Mouse (Mus musculus) c-Kit-positive CD71-positive TER-119-negative erythroid progenitor cells, embryonic 14.5 days (primary cell): Measurements from ENCODE around the gene Tada2a.

Source experiments
- DNase-seq: peaks from one replicate; pipeline ENCODE4 v3.0.0-alpha.2; 2013; ENCODE audit warnings: low read depth

The Tada2a gene

GRCm38 (mm10) chr11:84113623-84114022 is 15.8 kb downstream of the Tada2a start:
- DNase-seq = no peak

DNA sequence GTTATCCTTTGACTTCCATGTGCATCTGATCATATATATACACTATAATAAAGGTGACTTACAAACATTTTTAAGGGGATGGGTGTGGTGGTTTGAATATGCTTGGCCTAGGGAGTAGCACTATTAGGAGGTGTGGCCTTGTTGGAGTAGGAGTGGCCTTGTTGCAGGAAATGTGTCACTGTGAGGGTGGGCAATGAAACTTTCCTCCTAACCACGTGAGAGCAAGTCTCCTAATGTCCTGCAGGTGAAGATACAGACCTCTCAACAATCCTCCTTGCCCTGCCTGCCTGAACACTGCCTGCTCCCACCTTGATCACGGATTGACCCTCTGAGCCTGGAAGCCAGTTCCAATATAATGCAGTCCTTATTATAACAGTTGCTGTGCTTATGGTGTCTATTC is 22.3 kb downstream of the Tada2a start:
- DNase-seq = no peak

- no peak for DNase-seq
Measured at GRCm38 (mm10) chr11:84104036-84104435, 25.4 kb downstream of the Tada2a start.

DNA sequence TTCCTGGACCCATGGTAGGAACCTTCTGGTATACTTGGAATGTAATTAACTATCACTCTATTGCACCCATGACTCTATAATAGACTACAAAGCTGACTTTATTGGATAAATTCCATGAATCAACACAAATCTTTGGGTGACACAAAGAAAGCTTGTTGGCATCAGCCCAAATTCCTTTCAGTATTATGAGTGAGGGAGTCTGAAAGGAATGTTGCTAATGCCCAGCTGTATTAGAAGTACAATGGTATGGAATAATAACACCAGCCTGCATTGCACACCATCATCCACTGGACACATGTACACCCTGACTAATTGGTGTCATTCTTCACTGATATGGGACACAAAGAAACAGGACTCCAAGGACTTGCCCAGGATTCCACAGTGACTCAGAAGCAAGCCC is 28.2 kb downstream of the Tada2a start:
- no peak for DNase-seq

DNA sequence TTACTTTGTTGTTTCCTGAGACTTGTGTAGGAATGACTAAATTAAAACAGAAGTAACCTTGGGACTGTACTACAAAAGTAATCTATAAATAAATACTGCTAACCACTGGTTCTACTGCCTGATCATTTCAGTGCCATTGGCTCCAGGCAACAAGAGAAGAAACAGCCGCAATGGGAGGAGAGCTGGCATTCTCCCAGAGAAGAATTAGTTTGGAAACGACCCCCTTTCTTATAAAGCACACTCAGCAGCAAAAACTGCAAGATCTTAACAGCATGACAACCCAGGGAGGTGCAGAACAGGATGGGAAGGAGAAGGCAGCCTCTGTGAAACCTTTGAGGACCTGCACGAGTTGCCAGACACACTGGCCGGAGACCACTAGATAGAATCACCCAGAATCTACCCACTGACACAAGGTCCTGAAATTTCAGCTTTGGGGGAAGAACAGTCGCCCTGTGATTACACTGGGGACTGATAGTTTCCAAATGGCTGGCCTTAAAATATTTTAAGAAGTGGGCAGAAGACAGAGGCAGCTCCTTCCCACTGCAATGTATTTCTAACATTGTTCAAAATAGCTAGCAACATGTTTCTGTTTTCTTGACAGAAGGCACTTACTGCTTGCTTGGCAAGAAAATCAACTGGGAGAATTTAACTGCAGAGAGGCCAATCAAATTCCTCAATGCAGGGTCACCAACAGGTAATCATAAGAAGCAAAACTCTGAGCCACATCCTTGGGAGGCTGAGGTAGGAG is 32.0 kb downstream of the Tada2a start:
- DNase-seq = no peak

DNA sequence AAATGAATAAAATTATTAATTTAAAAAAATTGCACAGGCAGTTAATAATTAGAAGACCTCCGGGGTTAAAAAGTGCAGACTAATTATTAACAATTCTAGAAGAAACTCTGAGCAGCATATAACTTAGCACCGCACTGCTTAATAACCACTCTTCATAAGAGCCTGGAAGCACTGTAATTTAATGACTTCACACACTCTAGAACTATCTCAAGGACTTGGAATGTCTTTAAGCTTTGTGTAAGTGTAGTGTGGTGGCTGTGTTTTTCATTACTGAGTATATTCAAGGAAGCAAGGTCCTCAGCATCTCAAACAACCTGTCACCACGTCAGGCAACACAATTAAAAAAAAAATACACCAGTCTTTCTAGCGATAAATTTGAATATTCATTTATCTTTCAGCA is 34.3 kb downstream of the Tada2a start:
- DNase-seq = no peak

DNA sequence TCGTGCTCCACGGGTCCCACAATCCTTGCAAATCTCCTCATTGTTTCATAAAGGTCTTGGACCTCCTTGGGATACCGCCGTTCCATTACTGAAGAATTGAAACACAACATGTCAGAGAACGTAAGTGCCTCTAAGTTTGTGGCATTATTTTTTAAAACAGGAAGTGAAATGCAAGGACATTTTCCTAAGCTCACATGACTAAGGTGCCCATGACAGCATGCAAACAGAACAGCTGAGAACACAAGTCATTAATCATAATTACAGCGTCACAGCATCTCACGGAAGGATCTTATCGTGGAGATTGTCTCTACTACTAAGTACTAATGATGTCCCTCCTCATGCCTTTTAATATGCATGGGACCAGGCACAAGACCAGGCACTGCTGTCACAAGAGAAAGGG is 38.8 kb downstream of the Tada2a start:
- no peak for DNase-seq

DNA sequence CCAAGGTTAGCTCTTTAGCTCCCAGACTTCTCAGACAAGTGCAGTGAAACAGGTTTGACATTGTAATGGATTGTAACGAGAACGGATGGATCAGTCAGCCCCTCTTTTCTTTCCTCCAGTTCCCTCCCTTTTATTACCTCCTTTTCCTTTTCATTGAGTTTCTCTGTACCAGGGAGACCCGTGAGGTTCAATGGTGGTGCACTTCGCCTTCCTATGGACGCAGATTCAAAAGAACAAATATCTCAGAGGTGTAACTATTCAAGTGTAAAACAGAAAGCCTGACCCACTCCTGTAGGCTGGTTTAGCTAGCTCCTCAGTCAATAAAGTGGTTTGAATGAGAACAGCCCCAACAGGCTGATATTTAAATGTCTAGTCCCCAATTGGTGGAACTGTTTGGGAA is 47.5 kb downstream of the Tada2a start:
- DNase-seq = no peak

GRCm38 (mm10) chr11:84080327-84080726 is 49.1 kb downstream of the Tada2a start:
- DNase-seq = no peak

- DNase-seq = no peak
Measured at GRCm38 (mm10) chr11:84079887-84080286, 49.5 kb downstream of the Tada2a start.

DNA sequence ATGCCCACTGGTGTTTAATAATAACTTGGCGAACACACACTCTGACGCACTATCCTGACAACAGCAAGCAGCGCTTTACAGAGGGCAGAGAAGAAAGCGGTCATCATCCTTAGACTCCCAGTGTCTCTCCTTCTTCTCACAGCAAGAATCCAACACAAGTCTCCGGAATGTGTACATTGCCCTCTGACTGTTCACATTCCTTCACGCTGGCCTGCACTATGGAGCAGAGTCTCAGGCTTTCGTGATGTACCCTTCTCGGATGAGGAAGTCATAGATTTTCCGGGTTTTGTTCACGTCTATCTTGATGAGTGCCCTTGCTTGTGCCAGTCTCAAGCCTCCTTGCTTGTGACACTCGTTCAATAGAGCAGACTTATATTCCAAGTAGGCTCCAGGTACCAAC is 50.0 kb downstream of the Tada2a start:
- no peak for DNase-seq

DNA sequence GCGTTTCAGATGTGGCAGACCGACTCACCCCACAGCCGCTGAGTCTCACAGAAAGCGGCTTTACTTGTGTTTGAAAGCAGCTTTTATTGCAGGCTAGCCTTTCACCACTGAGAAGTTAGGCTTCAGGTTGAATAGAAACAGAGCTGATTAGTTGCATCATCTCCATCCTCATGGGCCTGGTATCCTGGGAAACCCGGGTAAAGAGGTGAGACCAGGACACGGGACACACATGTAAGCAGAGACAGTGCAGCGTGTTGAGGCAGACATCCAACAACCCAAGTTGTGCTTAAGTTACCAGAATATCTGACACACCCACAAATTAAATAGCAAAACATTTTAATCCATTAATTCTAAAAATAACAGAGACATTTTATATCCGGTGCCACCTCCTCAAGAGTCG is 50.8 kb downstream of the Tada2a start:
- no peak for DNase-seq

DNA sequence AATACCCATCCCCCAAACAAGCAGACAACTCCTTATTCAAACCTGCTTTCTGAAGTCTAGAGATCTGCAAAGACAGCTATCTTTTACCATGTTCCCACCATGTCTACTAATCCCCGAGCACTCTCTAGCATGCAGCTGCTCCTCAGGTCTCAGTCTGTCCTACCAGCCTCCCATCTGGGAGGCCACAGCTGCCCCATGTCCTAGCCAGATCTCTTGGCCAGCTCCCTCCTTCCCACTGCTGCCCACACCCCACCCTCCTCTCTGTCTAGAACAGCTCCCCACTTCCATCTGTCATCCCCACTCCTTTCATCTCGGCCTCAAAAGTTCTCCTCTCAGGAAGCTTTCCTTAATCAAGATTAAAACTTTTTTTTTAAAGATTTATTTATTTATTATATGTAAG is 52.4 kb downstream of the Tada2a start:
- no peak for DNase-seq

- no peak for DNase-seq
Measured at GRCm38 (mm10) chr11:84073816-84074764, 55.3 kb downstream of the Tada2a start.

- DNase-seq = no peak
Measured at GRCm38 (mm10) chr11:84072904-84073651, 56.3 kb downstream of the Tada2a start.

DNA sequence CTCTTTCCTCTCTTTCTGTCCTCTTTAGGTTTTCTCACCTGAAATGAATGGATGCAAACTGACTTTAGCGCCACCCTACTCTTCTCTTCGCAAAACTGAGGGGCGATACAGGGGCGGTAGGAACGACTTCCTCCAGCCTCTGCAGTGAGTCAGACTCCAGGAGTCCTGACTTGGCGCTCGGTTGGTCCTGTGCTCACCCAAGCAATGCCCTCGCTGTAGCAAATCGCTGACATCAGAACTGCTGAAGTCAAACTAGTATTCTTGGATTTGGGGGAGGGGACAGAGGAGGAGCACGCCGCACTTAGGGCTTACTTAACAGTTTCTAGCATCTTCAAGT is 60.4 kb downstream of the Tada2a start, which contains the start of gene Dusp14:
Dusp14 (minus strand) TSS at position 228 of the 337 bp plus-strand sequence.
- no peak for DNase-seq

GRCm38 (mm10) chr11:84068191-84069033 is 61.0 kb downstream of the Tada2a start:
- no peak for DNase-seq

DNA sequence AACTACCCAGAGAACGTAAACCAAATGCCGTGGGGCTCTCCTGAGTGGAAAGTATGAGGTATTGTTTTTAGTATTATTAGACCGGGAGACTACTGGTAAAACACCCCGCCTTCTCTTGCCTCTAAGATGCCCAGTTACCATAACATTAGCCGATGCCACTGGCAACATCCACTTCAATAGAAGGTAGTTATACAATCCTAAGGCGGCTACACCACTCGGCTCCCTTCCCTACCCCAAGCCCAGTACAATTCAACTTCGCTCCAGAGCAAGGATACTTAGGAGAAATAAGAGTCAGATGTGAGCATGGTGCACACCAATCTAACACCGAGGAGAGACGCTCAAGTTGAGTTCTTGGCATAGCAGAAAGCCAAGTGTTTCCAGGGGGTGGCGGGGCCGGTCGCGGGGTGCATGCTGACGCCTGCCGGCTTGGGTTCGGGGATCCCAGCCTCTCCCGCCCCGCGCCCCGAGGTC is 61.6 kb downstream of the Tada2a start:
- DNase-seq = no peak

- no peak for DNase-seq
Measured at GRCm38 (mm10) chr11:84066927-84067645, 62.3 kb downstream of the Tada2a start.

- DNase-seq = no peak
Measured at GRCm38 (mm10) chr11:84066071-84066481, 63.3 kb downstream of the Tada2a start.
